Mouse (Mus musculus) cerebellum, adult (tissue): ENCODE measurements at regions not wholly inside any gene's neighbourhood (a gene's known extent, or its start where the extent isn't known, plus 50 kb on each side); places are given as distances from the start of the nearest gene placed in this dataset.

Experiments
- ATAC-seq: cut with Nextera tagmentation; 2 replicates; pipeline ENCODE4 v1.9.2; 2017; ENCODE audit warnings: mild to moderate bottlenecking, moderate library complexity, mixed read lengths; ENCODE audit not compliant: insufficient number of reproducible peaks, low FRiP score, low TSS enrichment

DNA sequence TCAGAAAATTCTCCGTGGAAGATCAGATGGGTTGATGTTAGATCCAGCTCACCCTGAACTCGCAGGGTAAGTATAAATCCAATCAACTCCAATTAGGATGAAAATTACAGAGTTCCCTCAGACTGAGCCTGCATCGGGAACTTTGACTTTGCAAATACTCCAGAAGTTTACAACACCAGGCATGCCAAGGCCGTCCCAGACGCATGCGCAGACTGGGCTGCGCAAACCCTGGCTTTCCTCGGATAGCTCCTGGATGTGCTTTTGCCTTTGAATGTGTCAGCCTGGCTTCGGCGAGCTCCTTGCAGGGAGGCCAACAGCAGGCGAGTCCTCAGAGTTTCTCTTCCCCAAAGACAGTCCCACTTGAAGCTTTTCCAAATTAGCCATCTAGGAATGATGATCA is 127.6 kb upstream of the Tbx3 start:
- ATAC-seq = no peak

DNA sequence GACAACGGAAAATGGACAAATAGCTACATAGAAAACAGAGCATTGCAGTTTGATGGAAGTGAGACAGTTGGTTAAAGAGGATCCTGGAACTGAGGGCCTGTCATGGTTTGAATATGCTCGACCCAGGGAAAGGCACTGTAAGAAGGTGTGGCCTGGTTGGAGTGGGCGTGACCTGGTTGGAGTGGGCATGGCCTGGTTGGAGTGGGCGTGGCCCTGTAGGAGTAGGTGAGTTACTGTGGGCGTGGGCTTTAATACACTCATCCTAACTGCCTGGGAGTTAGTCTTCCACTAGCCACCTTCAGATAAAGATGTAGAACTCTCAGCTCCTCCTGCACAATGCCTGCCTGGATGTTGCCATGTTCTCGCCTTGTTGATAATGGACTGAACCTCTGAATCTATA is 126.8 kb upstream of the Tbx3 start:
- ATAC-seq = no peak

DNA sequence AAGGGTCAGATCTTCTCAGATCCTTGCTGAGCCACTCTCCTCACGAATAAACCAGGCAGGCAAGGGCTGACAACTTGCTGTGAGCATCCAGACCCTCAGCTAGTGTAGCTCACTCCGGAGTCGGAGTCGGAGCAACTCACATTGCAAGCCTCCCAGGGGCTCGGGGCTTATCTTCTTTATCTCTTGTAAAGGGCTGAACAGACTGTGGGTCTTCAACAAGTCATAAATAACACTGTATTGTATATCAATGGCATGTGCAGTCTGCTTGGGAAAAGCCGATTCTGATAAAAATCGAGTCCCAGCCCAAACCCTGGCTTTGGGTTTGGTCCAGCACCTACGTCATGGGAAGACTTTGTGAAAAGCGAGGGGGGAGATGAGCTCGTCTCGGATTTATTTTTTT is 125.8 kb upstream of the Tbx3 start:
- no peak for ATAC-seq

DNA sequence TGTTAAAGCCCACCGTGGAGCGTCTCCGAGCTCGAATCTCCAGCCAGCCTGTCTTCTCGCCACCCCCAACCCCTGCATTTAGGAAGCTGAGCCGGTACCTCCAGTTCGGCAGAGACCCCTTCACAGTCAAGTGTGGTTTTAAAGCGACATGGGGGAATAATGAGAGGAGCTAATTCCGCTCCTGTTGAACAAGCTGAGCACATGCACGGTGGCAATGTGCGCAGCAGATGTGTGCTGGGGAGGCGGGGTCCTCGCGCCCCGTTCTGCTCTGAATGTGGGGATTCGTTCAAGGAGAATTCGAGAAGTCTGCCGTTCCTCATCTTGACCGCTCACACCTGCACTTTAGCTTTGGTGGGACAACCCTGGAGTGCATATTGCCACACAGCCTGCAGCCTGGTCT is 123.4 kb upstream of the Tbx3 start:
- no peak for ATAC-seq

DNA sequence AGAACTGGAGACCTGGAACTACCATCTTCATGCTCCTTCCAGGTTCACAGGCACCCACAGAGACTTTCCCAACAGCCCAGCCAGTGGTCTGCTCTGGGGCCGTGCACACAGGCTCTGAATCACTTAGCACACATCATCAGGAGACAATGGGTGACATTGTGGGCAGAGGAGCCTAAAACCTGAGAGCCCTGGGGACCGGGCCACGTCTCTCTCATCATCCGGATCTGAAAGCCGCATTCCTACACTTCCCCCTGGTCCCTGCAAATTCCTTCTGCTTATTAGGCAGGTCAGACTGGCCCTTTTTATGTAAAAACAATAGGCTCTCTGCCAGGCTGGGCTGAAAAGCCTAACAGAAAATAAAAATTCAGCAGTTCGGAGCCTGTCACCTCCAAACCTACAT is 119.6 kb upstream of the Tbx3 start:
- ATAC-seq = no peak

DNA sequence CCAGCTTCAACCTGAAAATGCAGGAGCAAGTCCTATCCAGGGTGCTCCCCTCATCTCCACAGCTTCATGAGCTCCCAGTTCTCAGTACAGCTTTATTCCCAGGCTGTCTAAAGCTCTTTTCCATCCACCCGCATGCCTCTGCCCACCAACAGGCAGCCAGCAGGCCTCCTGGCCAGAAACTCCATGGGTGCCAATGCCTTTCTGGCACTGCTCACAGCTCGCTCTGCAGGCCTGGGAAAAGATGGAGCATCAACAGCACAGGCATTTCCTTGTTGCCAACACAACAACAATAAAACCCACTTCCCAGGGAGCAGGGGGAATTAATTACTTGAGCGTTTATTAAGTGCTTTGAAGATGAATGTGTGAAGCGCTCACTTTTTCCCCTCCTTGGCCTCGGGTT is 117.0 kb upstream of the Tbx3 start:
- no peak for ATAC-seq

DNA sequence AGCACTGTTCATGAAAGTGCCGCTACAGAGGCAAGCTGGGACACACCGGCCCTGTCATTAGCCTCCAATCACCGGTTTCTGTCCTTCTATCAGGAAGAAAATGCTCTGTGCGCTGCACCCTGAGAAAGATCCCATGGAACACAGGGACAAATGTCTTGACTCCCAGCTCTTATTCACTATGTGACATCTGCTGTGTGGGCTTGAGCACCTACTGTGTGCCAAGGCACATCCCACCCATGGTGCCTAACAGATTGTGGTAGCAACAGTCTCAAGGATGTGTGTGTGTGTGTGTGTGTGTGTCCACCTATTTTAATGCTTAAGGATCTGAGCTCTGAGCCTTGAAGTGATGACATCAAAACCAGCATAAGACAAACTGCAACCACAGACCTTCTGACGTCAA is 113.4 kb upstream of the Tbx3 start:
- ATAC-seq = no peak

DNA sequence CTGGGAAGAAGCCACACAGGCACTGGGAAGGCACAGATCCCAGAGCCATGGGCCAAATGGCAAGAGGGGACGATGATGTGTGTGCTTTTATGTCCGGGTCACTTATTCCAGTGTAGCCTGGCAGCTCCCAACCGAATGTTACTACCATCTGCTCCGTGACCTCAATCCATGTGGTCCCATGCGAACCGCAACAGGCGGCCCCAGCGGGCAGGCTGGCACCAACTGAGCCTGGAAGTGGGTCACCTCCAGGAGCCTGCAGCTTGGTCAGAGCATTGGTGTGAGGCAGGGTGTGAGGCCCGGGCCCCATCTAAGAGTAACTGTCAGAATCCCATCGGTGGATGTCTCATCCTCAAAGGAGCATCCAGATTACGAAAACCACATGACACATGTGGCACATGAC is 110.8 kb upstream of the Tbx3 start:
- ATAC-seq = no peak

DNA sequence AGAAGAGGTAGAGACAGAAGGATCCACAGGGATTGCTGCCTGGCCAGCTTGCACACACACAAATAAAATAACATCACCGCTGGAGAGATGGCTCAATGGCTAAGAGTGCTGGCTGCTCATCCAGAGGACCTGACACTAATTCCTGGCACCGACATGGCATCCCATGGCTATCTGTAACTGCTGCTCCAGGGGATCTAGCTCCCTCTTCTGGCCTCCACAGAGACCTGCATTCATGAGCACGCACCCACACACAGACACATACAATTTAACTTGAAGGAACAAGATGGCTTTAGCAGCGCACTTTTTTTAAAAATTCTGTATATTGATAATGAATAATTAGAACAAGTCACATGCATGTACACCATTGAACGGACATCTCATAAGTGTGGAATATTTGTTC is 110.1 kb upstream of the Tbx3 start:
- ATAC-seq = no peak

DNA sequence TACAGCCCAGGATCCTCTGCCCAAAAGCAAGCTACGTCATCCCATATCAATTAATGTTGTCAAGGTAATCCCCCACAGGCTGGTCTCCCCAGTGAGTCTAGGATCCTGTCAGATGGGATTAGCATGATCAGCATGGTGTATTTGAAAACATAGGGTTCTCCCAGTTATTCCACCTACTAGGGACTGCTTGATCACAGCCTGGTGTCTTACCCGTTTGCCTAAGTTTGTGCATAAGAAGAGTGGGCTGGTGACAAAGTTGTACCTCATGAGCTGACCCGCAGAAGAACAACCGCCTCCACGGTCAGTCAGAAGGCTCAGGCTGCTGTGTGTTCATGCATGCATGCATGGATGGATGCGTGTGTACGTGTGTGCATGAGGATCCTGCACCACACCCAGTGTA is 108.9 kb upstream of the Tbx3 start:
- no peak for ATAC-seq

DNA sequence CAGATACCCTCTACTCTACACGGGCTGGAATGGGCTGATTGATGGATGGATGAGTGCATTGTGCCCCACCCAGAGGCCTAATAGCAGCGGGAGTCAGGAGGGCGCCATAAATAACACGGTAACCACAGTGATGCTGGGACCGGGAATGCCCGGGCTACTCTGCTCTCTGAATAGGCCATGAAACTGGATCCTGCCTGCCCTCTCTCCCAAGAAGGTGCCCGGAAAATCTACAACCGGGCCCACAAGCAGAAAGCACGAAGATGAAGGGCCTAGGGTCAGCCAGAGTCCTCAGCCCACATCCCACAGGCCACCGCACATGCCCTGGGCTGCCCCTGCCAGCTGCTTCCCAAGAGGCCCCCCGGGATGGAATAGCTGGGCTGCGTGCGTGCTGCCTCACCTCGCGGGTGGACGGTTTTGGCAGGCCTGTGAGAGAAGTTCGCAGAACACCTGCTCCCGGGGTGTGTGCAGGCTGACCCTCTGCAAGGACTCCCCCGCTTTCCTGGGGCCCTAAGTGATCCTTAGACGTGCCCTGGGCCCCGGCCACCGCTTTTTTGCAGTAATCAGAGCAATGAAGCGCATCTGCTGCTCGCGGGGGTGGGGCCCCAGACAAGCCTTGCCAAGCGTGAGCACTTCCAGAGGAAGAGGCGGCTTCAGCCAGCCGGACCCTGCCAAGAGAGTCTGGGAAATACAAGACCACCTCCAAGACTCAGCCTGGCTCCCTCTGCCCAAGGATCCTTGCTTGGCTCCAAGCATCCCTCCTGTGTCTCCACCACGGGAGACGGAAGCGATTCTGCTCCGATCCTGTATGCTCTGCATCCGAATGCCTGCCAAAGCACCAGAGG is 106.7 kb upstream of the Tbx3 start:
- no peak for ATAC-seq

DNA sequence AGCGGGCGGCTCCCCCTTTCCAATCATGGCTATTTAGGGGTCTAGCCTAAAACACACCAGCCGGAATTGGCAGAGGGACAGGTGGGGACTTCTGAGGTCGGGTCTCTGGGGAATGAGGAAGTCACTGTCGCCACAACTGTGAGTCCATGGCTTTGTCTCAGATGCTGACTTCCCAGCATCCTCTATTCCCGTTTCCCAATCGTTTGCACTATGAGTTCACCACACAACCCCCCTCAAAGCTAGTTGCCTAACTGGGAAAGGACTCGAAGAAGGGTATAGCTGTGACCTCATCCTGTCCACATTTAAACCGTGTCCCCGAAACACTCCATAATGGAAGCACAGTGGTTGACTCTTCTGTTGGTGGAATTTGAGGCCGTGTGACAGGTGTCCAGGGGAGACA is 102.8 kb upstream of the Tbx3 start:
- ATAC-seq = no peak

DNA sequence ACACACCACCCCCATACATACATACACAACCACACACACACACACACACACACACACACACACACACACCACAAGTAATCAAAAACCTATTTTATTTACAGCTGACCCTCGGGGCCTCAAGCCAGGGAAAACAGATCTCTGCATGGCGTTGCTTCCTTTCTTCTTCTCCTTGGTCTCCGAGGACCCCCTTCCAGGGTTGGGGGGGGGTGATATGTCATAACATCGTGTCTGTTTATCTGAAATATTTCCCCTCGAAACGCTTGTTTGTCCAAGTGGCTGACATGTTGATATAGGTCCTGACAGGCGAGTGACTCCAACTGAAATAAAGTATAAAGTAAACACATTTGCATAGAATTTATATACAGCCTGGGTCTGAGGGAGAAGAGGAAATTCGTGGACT is 100.4 kb upstream of the Tbx3 start:
- no peak for ATAC-seq

DNA sequence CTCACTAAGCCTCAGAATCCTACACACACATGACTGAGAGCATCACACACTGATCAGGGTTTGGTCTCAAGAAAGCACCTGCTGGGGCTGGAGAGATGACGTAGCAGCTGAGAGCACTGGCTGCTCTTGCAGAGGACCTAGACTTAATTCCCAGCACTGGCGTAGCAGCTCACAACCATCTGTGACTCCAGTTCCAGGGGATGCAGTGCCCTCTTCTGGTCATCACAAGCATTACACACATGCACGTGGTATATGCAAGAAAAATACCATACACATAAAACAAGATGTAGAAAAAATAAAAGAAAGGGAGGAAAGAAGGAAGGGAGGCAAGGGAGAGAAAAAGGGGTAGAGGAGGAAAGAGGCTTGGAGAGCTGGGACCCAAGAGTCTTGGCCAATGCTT is 98.8 kb upstream of the Tbx3 start:
- ATAC-seq = no peak

DNA sequence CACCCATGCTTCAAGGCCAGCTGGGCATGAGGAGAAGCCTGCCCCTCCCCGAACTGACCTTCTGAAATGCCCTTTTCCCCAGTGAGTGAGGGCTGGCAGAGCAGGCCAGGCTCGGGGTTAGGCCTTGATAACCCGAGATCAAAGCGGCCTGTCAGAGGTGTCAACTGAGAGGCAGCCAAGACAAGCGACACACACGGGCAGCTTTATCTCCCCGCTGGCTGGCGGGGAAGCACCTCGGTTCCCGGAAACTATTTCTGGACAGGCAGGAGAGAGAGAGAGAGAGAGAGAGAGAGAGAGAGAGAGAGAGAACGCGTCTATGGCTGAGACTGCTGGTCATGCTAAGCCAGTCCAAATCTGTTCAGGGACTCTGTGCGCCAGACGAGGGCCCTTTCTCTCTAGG is 95.3 kb upstream of the Tbx3 start:
- ATAC-seq = no peak

DNA sequence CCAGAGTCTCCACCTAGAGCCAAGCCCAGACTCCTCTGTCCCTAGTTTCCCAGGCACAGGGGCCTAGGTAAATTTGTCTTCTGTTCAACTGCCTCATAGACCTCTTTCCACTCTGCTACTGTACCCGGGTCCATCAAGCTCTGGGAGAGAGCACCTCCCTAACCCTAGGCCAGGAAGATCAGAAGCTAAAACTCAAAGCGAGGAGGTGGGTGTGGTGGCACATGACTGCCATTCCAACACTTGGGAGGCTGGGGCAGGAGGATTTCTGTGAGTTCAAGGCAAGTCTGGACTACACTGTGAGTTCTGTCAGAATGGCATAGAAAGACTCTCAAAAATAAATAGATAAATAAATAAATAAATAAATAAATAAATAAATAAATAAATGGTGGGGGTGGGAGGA is 91.2 kb upstream of the Tbx3 start:
- ATAC-seq = no peak

DNA sequence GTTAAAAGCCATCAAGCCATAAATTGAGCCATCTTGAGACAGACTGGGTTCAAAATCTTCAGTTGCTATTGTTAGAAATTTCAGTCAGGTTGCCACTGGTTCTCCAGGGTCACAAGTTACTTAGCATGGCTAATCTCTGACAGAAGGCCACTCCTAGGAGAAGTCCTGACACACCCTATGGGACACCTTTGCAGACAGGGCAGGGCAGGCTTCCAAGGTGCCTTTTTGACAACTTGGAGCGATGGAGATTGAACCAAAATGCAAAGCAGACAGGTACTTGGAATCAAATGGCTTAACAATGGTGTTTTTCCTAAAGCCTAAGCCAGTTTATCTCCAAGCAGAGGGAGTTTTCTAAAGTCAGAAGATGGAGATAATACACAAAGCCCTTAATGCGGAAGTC is 90.7 kb upstream of the Tbx3 start:
- ATAC-seq = no peak

DNA sequence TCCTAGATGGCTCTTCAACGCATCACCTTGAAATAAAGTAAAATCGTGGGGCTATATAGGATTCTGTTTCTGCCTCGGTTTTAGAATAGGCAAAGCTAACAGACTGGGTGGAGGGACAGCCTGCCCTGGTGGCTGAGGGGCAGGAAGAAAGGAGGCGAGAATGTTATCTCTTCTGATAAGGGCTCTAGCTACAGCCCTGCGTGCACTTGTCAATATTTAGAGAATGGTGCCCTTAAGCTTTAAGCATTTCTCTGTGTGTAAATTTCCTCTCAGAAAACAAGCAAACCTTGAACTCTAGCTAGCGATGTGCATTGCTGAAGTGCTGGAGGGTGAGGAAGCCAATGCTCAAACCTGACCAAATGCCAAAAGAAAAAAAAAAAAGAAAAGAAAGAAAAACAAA is 90.1 kb upstream of the Tbx3 start:
- ATAC-seq = no peak

DNA sequence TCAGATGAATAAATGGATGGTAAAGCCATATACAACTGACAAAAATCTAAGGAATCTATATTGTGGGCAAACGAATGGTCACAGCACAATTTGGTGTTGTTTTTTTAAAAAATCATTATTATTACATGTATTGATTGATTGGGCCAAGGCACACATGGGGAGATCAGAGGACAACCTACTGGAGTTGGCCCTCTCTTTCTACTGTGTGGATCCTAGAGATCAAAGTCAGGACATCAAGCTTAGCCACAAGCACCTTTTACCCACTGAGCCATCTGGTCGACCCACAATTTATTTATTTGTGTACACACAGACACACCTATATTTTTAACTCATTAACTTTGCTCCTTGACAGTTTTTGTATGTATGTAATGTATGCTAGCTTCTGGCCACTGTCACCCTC is 89.7 kb upstream of the Tbx3 start:
- ATAC-seq = no peak

DNA sequence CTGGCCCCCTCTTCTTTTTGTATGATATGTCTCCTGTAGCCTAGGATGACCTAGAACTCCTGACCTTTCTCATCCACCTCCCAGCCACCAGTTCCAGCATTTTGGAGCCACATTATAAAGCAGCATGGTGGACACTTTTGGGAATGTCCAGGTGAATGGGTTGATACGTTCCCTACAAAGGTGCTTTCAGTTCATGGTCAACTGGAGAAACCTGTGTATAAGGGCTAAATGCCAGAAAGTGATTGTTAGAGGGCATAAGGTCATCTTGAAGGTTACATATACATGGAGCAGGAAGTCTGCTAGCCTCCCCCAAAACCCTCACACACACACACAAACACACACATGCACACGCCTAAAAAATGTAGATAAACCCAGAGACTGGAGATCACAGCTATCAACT is 86.1 kb upstream of the Tbx3 start:
- no peak for ATAC-seq

DNA sequence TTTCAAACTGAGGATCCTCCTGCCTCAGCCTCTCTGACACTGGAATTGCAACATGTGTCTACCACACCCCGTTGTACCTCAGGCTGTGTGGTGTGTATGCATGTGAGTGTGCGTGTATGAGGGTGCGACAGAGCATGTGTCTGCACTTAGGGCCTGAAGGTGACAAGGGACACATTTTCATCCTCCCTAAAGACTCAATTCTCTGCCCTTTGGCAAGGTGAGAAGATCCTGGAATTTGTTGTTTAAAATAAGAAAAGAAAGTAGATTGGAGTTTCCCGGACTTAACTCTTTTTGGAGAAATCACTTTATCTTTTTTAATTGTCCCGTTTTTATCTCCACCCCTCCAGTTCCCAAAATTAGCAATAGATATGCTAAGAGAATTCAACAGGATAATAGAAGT is 85.6 kb upstream of the Tbx3 start:
- ATAC-seq = no peak

DNA sequence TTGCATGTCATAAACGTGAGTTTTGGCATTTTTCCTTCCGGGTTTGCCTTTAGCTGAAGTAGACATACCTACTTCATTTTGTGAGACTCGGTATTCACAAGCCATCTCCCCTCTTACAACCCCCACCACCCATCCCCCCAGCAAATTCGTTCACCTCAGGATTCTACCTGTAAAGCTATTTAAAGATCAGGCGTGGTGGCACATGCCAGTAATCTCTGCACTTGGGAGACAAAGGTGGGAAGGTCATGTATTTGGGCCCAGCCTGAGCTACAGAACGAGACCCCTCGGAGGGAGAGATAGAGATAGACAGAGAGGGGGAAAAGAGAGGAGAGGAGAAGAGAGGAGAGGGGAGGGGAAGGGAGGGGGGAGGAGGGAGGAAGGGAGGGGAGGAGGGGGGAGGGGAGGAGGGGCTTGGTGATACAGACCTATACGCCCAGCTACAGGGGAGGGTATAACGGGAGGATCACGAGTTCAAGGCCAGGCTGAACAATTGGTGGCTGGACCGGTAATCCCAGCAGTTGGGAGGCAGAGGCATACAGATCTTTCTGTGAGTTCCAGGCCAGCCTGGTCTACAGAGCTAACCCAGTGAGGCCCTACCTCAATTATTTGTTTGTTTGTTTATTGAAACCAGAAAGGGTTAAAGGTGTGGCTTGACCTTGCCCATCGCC is 83.9 kb upstream of the Tbx3 start:
- ATAC-seq = no peak
